Mouse (Mus musculus) lung, embryonic 16.5 days (tissue): ENCODE measurements around the gene Rgs3. TPM values are rescaled to one million over a fixed set of nuclear protein-coding genes. Genes with fewer than 3 reads are reported as not detected.
A peak's percentile ranks its signal among the peaks of the same experiment; 100 is the strongest.

Experiments
- ATAC-seq: fragments of 200-750 bp; cut with Nextera tagmentation; 2 replicates; pipeline ENCODE4 v1.8.0; 2017; ENCODE audit warnings: low read depth, mild to moderate bottlenecking, moderate library complexity
- H3K27ac ChIP-seq: fragments of 300-500 bp; sonication (generic); 2 replicates; pipeline ENCODE4 v1.5.1; 2014; ENCODE audit warnings: mild to moderate bottlenecking, control low read depth, low read length
- H3K27me3 ChIP-seq: fragments of 300-500 bp; sonication (generic); 2 replicates; pipeline ENCODE4 v1.6.1; 2014; ENCODE audit warnings: low read depth, low read length, mixed read lengths; ENCODE audit not compliant: control insufficient read depth, insufficient read depth
- H3K36me3 ChIP-seq: fragments of 300-500 bp; sonication (generic); 2 replicates; pipeline ENCODE4 v1.6.1; 2014; ENCODE audit warnings: low read length; ENCODE audit not compliant: control insufficient read depth, insufficient read depth
- H3K4me1 ChIP-seq: fragments of 300-500 bp; sonication (generic); replicated peaks from 2 replicates; pipeline ENCODE4 v1.6.1; 2014; ENCODE audit warnings: low read length, mixed read lengths; ENCODE audit not compliant: control insufficient read depth, insufficient read depth
- H3K4me2 ChIP-seq: fragments of 300-500 bp; sonication (generic); 2 replicates; pipeline ENCODE4 v1.6.1; 2014; ENCODE audit warnings: low read depth, low read length, control low read depth
- H3K4me3 ChIP-seq: fragments of 300-500 bp; sonication (generic); 2 replicates; pipeline ENCODE4 v1.5.1; 2014; ENCODE audit warnings: mild to moderate bottlenecking, low read length, control low read depth
- H3K9ac ChIP-seq: fragments of 300-500 bp; sonication (generic); 2 replicates; pipeline ENCODE4 v1.6.1; 2014; ENCODE audit warnings: low read length, control low read depth
- H3K9me3 ChIP-seq: fragments of 300-500 bp; sonication (generic); 2 replicates; pipeline ENCODE4 v1.6.1; 2016; ENCODE audit warnings: low read length; ENCODE audit not compliant: control insufficient read depth
- WGBS: fragments of 180-500 bp; shearing (Covaris S2); extraction: QIAGEN DNeasy Blood & Tissue Kit; methylation state at CpG from one replicate; pipeline ENCODE4 v1.1.7; 2014; 5-methylcytosine and 5-hydroxymethylcytosine counted together
- polyA plus RNA-seq: library from polyadenylated mRNA; unstranded; fragments of >200 nt; fragmentation: Nextera tagmentation; extraction: Ambion mirVana; gene quantifications from 2 replicates; pipeline ENCODE4 v1.2.1, GENCODE M21; 2015

The Rgs3 gene
- polyA plus RNA-seq, 1 experiment from 2014 or later: 57.4 TPM

- H3K9ac ChIP-seq: no peak overlapping the region
- WGBS: 90% methylated on average over 13 of the region's 13 CpGs
- H3K27me3 ChIP-seq: no peaks in the 10 kb centered on the region
- H3K9me3 ChIP-seq: no peaks in the 10 kb centered on the region
- no peak overlapping the region for H3K4me2 ChIP-seq
- peaks cover 8% of the 10 kb centered on the region for H3K4me1 ChIP-seq
- H3K36me3 ChIP-seq: peaks cover 25% of the 10 kb centered on the region
- no peak for ATAC-seq
- no peak overlapping the region for H3K27ac ChIP-seq
- no peak overlapping the region for H3K4me3 ChIP-seq
Observed at GRCm38 (mm10) chr4:62704204-62704603, 144.6 kb downstream of the Rgs3 start.

GRCm38 (mm10) chr4:62705013-62705412 is 145.4 kb downstream of the Rgs3 start:
- peaks cover 7% of the 10 kb centered on the region for H3K4me1 ChIP-seq
- no peak overlapping the region for H3K4me3 ChIP-seq
- H3K27ac ChIP-seq: no peak overlapping the region
- H3K36me3 ChIP-seq: peaks cover 25% of the 10 kb centered on the region
- ATAC-seq: no peak
- H3K4me2 ChIP-seq: no peak overlapping the region
- H3K9me3 ChIP-seq: no peaks in the 10 kb centered on the region
- WGBS: 65% methylated on average over 10 of the region's 10 CpGs
- H3K27me3 ChIP-seq: no peaks in the 10 kb centered on the region
- no peak overlapping the region for H3K9ac ChIP-seq

- no peak overlapping the region for H3K4me3 ChIP-seq
- H3K9ac ChIP-seq: no peak overlapping the region
- ATAC-seq: no peak
- no peaks in the 10 kb centered on the region for H3K27me3 ChIP-seq
- no peaks in the 10 kb centered on the region for H3K9me3 ChIP-seq
- H3K36me3 ChIP-seq: peaks cover 21% of the 10 kb centered on the region
- 38% methylated on average over 3 of the region's 3 CpGs for WGBS
- peaks cover under 1% of the 10 kb centered on the region for H3K4me1 ChIP-seq
- H3K4me2 ChIP-seq: no peak overlapping the region
- H3K27ac ChIP-seq: peak overlapping the region; percentile 9; the same call in 1 of the 2 replicates
Observed at GRCm38 (mm10) chr4:62705749-62706148, 146.1 kb downstream of the Rgs3 start.

- no peak for ATAC-seq
- Histone ChIP-seq H3K4me1 (no peaks in the 10 kb centered on the region), H3K27ac (no peak overlapping the region), H3K36me3 (peaks cover 9% of the 10 kb centered on the region), H3K27me3 (no peaks in the 10 kb centered on the region), H3K9me3 (no peaks in the 10 kb centered on the region), H3K4me2 (no peak overlapping the region), H3K4me3 (no peak overlapping the region), H3K9ac (no peak overlapping the region)
- WGBS: 80% methylated on average over 7 of the region's 7 CpGs
Observed at GRCm38 (mm10) chr4:62708084-62708483, 148.4 kb downstream of the Rgs3 start.

- Histone ChIP-seq H3K27ac (no peak overlapping the region), H3K4me2 (no peak overlapping the region), H3K27me3 (no peaks in the 10 kb centered on the region), H3K9me3 (no peaks in the 10 kb centered on the region), H3K4me1 (no peaks in the 10 kb centered on the region), H3K9ac (no peak overlapping the region), H3K4me3 (no peak overlapping the region), H3K36me3 (peaks cover 3% of the 10 kb centered on the region; the same call in 1 of the 2 replicates)
- ATAC-seq: no peak
- 68% methylated on average over 1 of the region's 1 CpGs for WGBS
Observed at GRCm38 (mm10) chr4:62708994-62709393, 149.3 kb downstream of the Rgs3 start.

GRCm38 (mm10) chr4:62709448-62709847 is 149.8 kb downstream of the Rgs3 start:
- H3K9me3 ChIP-seq: no peaks in the 10 kb centered on the region
- H3K9ac ChIP-seq: no peak overlapping the region
- ATAC-seq: no peak
- WGBS: 73% methylated on average over 5 of the region's 5 CpGs
- no peak overlapping the region for H3K4me2 ChIP-seq
- no peak overlapping the region for H3K4me3 ChIP-seq
- no peaks in the 10 kb centered on the region for H3K27me3 ChIP-seq
- H3K4me1 ChIP-seq: no peaks in the 10 kb centered on the region
- no peaks in the 10 kb centered on the region for H3K36me3 ChIP-seq
- no peak overlapping the region for H3K27ac ChIP-seq

GRCm38 (mm10) chr4:62711159-62711558 is 151.5 kb downstream of the Rgs3 start:
- Histone ChIP-seq H3K36me3 (no peaks in the 10 kb centered on the region), H3K4me2 (no peak overlapping the region), H3K4me3 (no peak overlapping the region), H3K9me3 (no peaks in the 10 kb centered on the region), H3K27ac (no peak overlapping the region), H3K4me1 (no peaks in the 10 kb centered on the region), H3K9ac (no peak overlapping the region), H3K27me3 (no peaks in the 10 kb centered on the region)
- WGBS: 73% methylated on average over 7 of the region's 7 CpGs
- no peak for ATAC-seq

GRCm38 (mm10) chr4:62711582-62711981 is 151.9 kb downstream of the Rgs3 start:
- H3K27me3 ChIP-seq: no peaks in the 10 kb centered on the region
- no peak overlapping the region for H3K27ac ChIP-seq
- 56% methylated on average over 4 of the region's 4 CpGs for WGBS
- H3K9me3 ChIP-seq: no peaks in the 10 kb centered on the region
- H3K4me2 ChIP-seq: no peak overlapping the region
- H3K4me3 ChIP-seq: no peak overlapping the region
- no peak for ATAC-seq
- H3K36me3 ChIP-seq: no peaks in the 10 kb centered on the region
- H3K9ac ChIP-seq: no peak overlapping the region
- no peaks in the 10 kb centered on the region for H3K4me1 ChIP-seq

GRCm38 (mm10) chr4:62720861-62721260 is 161.2 kb downstream of the Rgs3 start:
- Histone ChIP-seq H3K27ac (no peak overlapping the region), H3K4me1 (0 out of 2 replicates have a peak, but pooled peaks cover 4% of the 10 kb centered on the region), H3K27me3 (no peaks in the 10 kb centered on the region), H3K36me3 (no peaks in the 10 kb centered on the region), H3K4me2 (no peak overlapping the region), H3K9ac (no peak overlapping the region), H3K4me3 (no peak overlapping the region), H3K9me3 (no peaks in the 10 kb centered on the region; the same call in 1 of the 2 replicates)
- no peak for ATAC-seq

- Histone ChIP-seq H3K4me2 (no peak overlapping the region), H3K27ac (peak overlapping the region; percentile 20; the same call in 1 of the 2 replicates), H3K4me3 (no peak overlapping the region), H3K9ac (no peak overlapping the region), H3K9me3 (no peaks in the 10 kb centered on the region; the same call in 1 of the 2 replicates), H3K36me3 (no peaks in the 10 kb centered on the region), H3K4me1 (0 out of 2 replicates have a peak, but pooled peaks cover 4% of the 10 kb centered on the region), H3K27me3 (no peaks in the 10 kb centered on the region)
- ATAC-seq: no peak
- 43% methylated on average over 3 of the region's 3 CpGs for WGBS
Observed at GRCm38 (mm10) chr4:62722021-62722426, 162.4 kb downstream of the Rgs3 start.
